Mouse (Mus musculus) liver, embryonic 18 days (tissue): ENCODE data around the gene Dhrs1. TPM values are rescaled to one million over a fixed set of nuclear protein-coding genes. Genes with fewer than 3 reads are reported as not detected.

Experiments
- polyA plus RNA-seq: library from polyadenylated mRNA; depleted of rRNA; stranded (reverse); fragments of >200 nt; gene quantifications from 2 replicates; pipeline ENCODE4 v1.2.3, GENCODE M21; 2012; rRNA removed

The Dhrs1 gene
- polyA plus RNA-seq = 48.3 and 54.5 TPM in 2 replicates

GRCm38 (mm10) chr14:55745180-55745860 lies at the start of gene Dhrs1, which contains the start of gene Nop9:
Gene Dhrs1 (minus strand): TSS chr14:55745690.
Gene Nop9 (plus strand): TSS chr14:55745693.

GRCm38 (mm10) chr14:55788256-55789050 lies 43.0 kb upstream of the Dhrs1 start, which contains the start of gene Ripk3:
Gene Ripk3 (minus strand): TSS chr14:55788865.

GRCm38 (mm10) chr14:55783958-55784235 lies 38.4 kb upstream of the Dhrs1 start, which contains the start of gene Adcy4:
Gene Adcy4 (minus strand): TSS chr14:55784095.

GRCm38 (mm10) chr14:55765696-55766095 lies 20.2 kb upstream of the Dhrs1 start, which contains the start of gene Ltb4r1:
Gene Ltb4r1 (plus strand): TSS chr14:55765962.

GRCm38 (mm10) chr14:55761163-55761562 lies 15.7 kb upstream of the Dhrs1 start, which contains the start of gene Ltb4r2:
Gene Ltb4r2 (plus strand): TSS chr14:55761428.

GRCm38 (mm10) chr14:55758363-55758784 lies 12.9 kb upstream of the Dhrs1 start, which contains the start of gene Cideb:
Gene Cideb (minus strand): TSS chr14:55758458.

DNA sequence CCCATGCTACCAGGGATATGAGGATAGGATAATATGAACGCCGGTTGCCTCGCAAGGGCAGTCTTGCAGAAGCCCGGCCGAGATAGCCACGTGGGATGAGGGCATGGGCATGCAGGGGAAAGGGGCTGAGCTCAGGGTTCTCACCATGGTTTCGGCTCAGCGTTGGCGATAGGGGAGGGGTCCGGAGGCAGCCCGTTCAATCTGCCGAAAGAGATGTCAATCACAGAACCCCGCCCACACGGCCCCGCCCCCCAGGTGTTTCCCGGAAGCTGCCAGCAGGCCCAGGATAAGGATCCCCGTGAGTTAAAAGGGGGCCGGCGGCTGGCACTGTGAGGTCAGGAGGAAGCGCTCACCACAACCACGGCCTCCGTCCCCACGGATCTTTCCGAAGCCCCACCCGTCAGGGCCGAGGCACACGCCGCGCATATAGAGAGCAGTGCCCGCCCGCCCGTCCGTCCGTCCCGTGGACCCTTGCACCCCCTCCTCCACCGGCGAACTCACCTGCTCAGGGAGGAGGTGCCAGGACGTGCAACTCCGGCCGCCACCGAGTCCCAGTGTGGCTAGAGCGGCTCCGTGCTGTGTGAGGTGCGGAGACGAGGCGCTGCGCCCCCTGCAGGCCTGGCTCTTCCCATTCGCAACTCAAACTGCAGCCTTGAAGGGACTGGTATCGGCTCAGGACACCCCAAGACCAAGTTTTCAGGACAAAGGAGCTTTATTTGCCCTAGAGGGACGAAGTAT lies 23.6 kb downstream of the Dhrs1 start, which contains the start of gene Rabggta:
Rabggta (minus strand) TSS at position 564 of the 738 bp plus-strand sequence.

DNA sequence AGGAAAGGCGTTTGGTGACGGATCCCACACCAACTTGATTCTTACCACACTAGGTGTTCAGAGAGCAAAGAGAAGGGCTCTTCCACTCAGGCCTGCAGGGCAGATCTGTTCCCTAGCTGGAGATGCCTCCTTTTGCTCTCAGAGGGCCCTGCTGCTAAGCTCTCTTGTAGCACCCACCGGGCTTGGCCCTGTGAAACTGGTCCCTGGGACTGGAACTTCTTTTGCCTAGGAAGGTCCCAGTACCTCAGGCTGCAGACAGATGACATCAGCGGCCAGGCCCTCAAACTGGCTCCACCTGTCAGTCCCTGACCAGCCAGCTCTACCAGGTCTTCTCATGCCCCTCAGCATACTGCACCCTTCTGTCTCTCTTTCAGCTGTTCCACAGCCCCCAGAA lies 31.8 kb downstream of the Dhrs1 start, which contains the start of gene Tgm1:
Tgm1 (minus strand) TSS at position 198 of the 394 bp plus-strand sequence.

Other genes starting within 250 kb of the Dhrs1 start
- gene Cpne6, start 235.2 kb downstream of the Dhrs1 start, polyA plus RNA-seq = under 0.01 and 0.03 TPM in 2 replicates
- gene Nrl, start 220.7 kb downstream of the Dhrs1 start, polyA plus RNA-seq = 0.02 TPM in 1 of 2 replicates, not detected in the other
- 21.6 and 22.6 TPM in 2 replicates for gene Pck2, start 205.4 kb downstream of the Dhrs1 start, polyA plus RNA-seq
- 45.8 and 49.5 TPM in 2 replicates for gene Dcaf11, start 185.7 kb downstream of the Dhrs1 start, polyA plus RNA-seq
- 0.93 and 1.3 TPM in 2 replicates for gene A730061H03Rik, start 185.3 kb downstream of the Dhrs1 start, polyA plus RNA-seq
- 0.30 and 1.00 TPM in 2 replicates for gene Fitm1, start 170.1 kb downstream of the Dhrs1 start, polyA plus RNA-seq
- 89.0 and 93.6 TPM in 2 replicates for gene Psme1, start 167.6 kb downstream of the Dhrs1 start, polyA plus RNA-seq
- 14.9 and 16.0 TPM in 2 replicates for gene Emc9, start 160.4 kb downstream of the Dhrs1 start, polyA plus RNA-seq
- 87.0 and 89.9 TPM in 2 replicates for gene Psme2, start 154.6 kb downstream of the Dhrs1 start, polyA plus RNA-seq
- gene Rnf31, start 154.0 kb downstream of the Dhrs1 start, polyA plus RNA-seq = 7.7 and 9.1 TPM in 2 replicates
- gene Irf9, start 142.1 kb downstream of the Dhrs1 start, polyA plus RNA-seq = 38.3 and 44.8 TPM in 2 replicates
- gene Rec8, start 127.7 kb downstream of the Dhrs1 start, polyA plus RNA-seq = 2.3 and 4.0 TPM in 2 replicates
- gene Ipo4, start 109.7 kb downstream of the Dhrs1 start, polyA plus RNA-seq = 21.5 and 30.6 TPM in 2 replicates
- 1.5 TPM in 2 replicates for gene Gm49378, start 107.8 kb downstream of the Dhrs1 start, polyA plus RNA-seq
- gene Tm9sf1, start 101.9 kb downstream of the Dhrs1 start, polyA plus RNA-seq = 27.6 and 31.3 TPM in 2 replicates
- 0.37 and 0.43 TPM in 2 replicates for gene Tssk4, start 95.5 kb downstream of the Dhrs1 start, polyA plus RNA-seq
- 12.1 and 12.3 TPM in 2 replicates for gene Mdp1, start 85.2 kb downstream of the Dhrs1 start, polyA plus RNA-seq
- gene Gmpr2, start 73.7 kb downstream of the Dhrs1 start, polyA plus RNA-seq = 13.9 and 15.5 TPM in 2 replicates
- 132 and 150 TPM in 2 replicates for gene Nedd8, start 73.6 kb downstream of the Dhrs1 start, polyA plus RNA-seq
- gene Tinf2, start 63.9 kb downstream of the Dhrs1 start, polyA plus RNA-seq = 10.4 and 12.1 TPM in 2 replicates
- gene Tgm1, start 31.8 kb downstream of the Dhrs1 start, polyA plus RNA-seq = 9.0 and 11.1 TPM in 2 replicates
- 22.7 and 23.3 TPM in 2 replicates for gene Rabggta, start 23.4 kb downstream of the Dhrs1 start, polyA plus RNA-seq
- gene Nop9, start within 50 bp of the Dhrs1 start, polyA plus RNA-seq = 10.4 and 10.6 TPM in 2 replicates
- gene Cideb, start 12.8 kb upstream of the Dhrs1 start, polyA plus RNA-seq = 155 and 165 TPM in 2 replicates
- gene Ltb4r2, start 15.7 kb upstream of the Dhrs1 start, polyA plus RNA-seq = 0.85 and 1.1 TPM in 2 replicates
- 10.9 and 15.1 TPM in 2 replicates for gene Ltb4r1, start 20.3 kb upstream of the Dhrs1 start, polyA plus RNA-seq
- gene Adcy4, start 38.4 kb upstream of the Dhrs1 start, polyA plus RNA-seq = 1.8 and 2.3 TPM in 2 replicates
- gene Ripk3, start 43.2 kb upstream of the Dhrs1 start, polyA plus RNA-seq = 8.7 and 9.9 TPM in 2 replicates
- gene Nfatc4, start 77.5 kb upstream of the Dhrs1 start, polyA plus RNA-seq = 0.96 and 1.2 TPM in 2 replicates
- 1.2 and 1.3 TPM in 2 replicates for gene Nynrin, start 108.3 kb upstream of the Dhrs1 start, polyA plus RNA-seq
- 0.25 and 0.39 TPM in 2 replicates for gene Cbln3, start 138.7 kb upstream of the Dhrs1 start, polyA plus RNA-seq
- 12.7 and 14.5 TPM in 2 replicates for gene Khnyn, start 139.3 kb upstream of the Dhrs1 start, polyA plus RNA-seq
- gene Sdr39u1, start 154.6 kb upstream of the Dhrs1 start, polyA plus RNA-seq = 14.9 and 16.8 TPM in 2 replicates
- 0.65 and 0.70 TPM in 2 replicates for gene Cma1, start 199.0 kb upstream of the Dhrs1 start, polyA plus RNA-seq
- not detected in 2 replicates for gene Cma2, start 205.3 kb upstream of the Dhrs1 start, polyA plus RNA-seq